Mouse (Mus musculus) c-Kit-positive CD71-negative TER-119-negative erythroid progenitor cells, embryonic 14.5 days (primary cell): ENCODE measurements around the gene Aacs.

Experiments used
- DNase-seq: peaks from one replicate; pipeline ENCODE4 v3.0.0-alpha.2; 2013; ENCODE audit warnings: low read depth

Aacs gene

DNA sequence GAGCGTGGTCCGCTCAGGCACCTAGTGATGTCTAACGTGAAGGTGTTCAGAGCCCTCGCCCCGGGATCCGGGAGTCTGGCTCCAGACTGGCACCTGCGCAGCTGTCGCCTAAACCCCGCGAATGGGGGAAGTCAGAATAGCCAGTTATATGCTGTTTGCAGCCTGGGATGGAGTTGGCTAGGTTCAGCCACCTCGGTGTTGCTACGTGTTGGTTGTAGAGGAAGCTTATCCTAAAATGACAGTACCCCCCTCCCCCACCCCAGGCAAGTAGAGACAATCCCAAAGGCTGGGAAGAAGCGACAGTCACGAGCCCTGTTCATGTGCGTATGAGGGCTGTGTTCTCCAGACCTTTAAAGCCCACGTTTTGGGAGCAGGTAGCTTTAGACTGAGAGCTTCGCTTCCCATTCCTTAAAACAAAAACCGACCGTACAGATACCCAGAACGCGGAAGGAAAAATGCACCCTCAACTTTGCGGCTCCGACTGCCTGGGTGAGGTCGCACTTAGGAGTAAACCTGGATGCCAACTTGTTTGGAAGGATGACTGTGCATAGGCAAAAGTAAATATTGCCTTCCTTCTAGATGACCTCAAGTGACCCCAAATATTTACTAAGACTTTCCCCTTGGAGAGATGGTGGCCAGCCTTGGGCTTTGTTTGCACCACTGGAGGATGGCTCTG, 57.7 kb downstream of the Aacs start:
- no peak for DNase-seq

DNA sequence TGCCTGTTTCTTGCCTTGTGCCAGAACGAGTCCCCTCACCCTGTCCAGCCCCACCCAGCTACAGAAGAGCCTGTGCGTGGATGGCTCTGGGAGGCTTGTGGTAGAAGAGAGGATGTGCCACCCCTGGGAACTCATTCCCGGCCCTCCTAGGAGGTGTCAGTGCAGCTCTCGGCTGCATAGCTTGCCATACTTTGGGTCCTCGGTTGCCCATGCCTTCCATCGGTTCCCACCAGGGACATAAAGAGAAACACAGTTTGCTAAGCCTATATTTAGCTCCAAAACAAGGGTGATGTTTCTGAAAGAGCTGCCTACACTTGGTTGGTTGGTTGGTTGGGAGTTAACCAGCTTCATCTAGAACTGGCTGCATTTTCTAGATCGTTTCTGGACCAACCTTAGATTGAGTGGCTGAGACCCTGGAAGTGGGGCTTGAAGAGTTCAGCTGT, 58.6 kb downstream of the Aacs start:
- no peak for DNase-seq

DNA sequence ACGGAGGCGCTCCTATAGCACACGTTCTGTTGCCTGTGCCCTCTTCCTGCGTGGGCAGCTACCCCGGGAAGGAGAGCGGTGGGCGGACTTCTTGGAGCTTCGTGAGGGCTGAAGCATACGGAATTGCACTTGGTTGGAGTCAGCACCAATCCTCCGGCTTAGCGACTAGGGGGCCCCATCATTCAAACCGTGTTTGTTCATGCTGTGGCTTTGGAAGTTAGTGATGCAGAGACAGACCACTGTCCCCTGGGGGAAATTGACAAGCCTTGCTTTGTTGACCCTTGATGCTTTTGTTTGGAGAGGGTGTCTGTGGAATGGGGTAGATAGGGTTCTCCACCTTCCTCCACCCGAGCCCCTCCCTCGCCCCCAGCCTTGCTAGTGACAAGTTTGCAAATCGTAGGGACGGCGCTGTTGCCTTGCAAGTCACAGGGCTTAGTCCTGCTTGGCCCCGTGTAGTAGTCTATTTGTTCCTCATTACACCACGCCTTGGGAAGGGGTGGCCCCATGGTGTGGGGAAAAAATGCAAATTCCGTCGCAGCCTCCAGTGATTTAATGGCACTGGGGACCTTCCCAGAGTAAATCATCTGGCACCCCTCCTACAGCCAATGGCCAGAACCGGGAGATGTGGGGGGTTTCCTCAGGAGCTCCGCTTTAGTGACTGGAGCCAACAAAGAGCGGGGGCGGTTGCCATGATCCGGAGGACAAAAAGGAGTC, 59.2 kb downstream of the Aacs start:
- no peak for DNase-seq

DNA sequence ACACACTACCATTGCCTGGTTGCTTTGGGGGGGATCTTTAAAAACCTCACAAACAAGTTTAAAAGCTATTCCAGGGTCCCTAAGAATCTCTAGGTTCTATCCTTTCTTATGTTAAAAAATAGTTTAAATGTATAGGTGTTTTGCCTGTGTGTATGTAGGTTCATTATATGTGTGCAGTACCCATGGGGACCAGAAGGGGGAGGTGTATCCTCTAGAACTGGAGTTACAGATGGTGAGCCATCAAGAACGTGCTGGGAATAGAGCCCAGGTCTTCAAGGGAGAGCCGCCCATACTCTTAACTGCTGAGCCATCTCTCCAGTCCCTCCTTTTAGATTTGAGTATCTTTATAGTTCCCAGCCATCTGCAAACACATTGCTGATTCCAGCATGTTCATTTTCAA, 69.5 kb downstream of the Aacs start:
- no peak for DNase-seq

DNA sequence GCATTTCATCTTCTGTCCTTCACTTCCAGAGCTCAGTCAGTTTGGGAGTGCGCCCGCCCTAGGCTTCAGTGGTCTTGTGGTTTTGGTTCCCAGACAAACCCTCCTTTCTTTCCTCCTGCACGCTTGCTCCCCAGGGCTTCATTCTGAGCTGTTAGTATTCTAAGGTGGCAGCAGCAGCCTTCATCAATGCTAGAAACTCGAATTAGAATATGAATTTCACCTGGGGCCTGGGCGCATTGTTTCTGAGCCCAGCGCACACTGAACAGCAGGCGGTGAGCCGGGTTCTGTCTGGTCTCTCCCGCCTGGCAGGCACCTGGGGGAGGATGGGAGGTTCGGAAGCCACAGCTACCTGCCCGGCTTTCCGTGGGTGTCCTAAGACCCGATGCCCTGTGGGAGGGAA, 70.7 kb downstream of the Aacs start:
- no peak for DNase-seq

DNA sequence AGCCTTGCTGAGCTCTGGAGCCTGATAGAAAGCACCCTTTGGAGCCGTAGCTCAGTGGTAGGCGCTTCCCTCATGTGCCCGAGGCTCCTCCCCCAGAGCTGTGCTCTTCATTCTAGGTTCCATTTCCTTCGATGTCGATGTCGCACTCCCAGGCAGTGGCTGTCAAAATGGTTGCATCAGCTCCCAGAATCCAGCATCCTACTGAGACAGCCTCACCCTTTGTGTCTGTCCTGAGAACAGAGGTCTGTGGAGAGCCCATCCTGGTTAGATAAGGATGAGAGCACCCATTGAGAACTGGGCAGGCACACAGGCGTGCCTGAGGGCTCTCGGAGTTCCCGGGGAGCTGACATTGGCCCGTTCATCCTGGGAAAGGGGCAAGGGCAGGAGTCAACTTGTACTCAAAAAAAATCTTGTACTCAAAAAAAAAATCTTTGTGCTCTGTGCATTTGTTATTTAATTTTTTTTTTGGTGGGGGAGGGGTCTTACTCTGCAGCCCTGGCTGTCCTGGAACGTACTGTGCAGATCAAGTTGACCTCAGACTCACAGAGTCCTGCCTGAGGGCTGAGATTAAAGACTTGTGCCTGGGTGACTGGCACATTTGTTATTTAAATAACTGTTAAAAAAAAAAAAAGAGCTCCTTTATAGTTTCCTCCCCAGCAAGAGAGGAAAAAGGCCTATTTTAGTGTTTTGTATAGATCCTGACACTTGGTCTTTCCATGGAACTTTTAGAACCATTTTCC, 74.3 kb downstream of the Aacs start:
- no peak for DNase-seq

DNA sequence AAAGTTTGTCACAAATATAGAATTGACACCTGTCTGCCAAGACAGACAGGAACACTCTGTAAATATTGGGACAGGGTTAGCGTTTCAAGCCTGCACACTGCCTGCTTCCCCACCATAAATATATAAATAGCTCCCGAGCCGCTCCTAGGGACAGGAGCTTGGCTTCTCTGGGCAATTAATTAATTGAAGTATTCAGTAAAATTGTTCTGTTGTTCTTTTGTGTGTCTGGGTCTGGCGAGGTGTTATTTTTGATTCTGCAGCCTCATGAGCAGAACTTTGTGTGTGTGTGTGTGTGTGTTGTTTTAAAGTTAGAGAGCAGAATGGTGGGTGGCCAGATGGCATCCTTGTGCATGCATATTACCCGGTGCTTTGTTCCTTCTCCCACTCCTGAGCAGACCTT, 80.1 kb downstream of the Aacs start:
- DNase-seq = no peak

DNA sequence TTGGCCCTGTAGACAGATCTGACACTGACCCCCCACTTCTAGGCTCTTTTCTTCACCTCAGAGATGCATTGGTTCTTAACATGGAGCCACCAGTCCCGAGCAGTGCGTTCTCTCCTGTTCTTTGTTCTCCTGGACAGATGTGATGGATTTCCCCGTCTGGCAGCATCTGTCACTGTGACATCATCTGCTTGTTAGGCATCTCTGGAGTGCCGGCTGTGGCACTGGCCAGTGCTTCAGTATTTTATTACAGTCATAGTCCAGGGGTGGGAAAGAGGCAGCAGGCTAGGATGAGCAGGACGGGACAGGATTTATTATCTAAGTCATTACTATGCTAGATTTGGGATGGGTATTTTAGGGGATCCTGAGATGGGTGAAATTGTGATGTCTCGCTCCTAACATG, 87.9 kb downstream of the Aacs start:
- no peak for DNase-seq

DNA sequence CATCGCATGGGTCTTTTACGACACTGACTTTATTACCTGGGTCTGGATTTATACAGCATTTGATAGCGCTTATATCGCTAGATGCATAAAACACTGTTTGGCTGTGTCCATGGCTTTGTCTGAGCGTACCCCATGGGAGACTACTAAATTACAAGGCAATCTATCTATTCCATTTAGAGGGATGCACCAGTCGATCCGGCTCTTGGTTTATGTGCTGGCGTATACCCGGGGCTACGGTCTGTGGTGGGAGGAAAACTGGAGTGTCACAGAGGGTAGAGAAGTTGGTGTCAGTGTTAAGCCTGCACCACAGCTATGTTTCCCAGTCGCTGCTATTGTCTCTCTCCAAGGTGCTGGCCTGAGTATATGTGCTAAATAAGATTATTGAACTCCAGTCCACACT, 90.1 kb downstream of the Aacs start:
- no peak for DNase-seq
